Mouse (Mus musculus) erythroid progenitor cell, adult 5-6 weeks (primary cell): ENCODE measurements around the gene Hcar1. TPM values are rescaled to one million over a fixed set of nuclear protein-coding genes. Genes with fewer than 3 reads are reported as not detected.

Experiments used
- ATAC-seq: replicated peaks from 2 replicates; pipeline ENCODE4 v1.8.0; 2016; ENCODE audit warnings: moderate number of reproducible peaks, mild to moderate bottlenecking, moderate TSS enrichment, inconsistent platforms; ENCODE audit not compliant: poor library complexity, low FRiP score, severe bottlenecking
- total RNA-seq, 2 experiments: library from RNA; stranded (forward) in 1 of 2; stranded (reverse) in 1 of 2; fragments of 150-400 nt in 1 of 2; fragments of 186-747, 209-891 nt in 1 of 2; gene quantifications; 2 replicates each; pipeline versions ENCODE4 v1.2.3 to v1.2.4; 2015 to 2017; ENCODE audit warnings: low replicate concordance in 2 of 2

The Hcar1 gene
- total RNA-seq, 2 experiments from 2014 or later = not detected

- ATAC-seq = no peak
Measured at GRCm38 (mm10) chr5:123866457-123866856, 13.4 kb downstream of the Hcar1 start.

DNA sequence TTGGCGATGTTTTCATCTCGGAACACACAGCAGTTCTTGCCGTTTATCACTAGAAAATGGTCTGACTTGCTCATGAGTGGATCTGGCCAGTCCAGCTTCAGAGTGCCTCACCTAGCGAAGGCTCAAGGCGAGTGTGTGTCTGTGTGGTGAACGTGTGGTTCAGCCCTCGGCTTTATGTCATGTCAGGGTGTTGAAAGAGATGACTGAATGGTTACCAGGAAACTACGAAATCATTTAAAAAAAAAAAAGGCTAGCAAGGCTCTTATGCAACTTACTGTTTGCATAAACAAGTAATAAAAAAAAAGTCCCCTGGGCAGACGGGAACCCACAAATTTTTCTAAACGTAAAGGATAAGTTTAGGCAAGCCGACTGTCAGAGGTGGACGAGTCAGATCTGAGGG lies 14.5 kb downstream of the Hcar1 start, which contains the start of gene Hcar2:
TSS of gene Hcar2 (minus strand) at position 135 of the 400 bp plus-strand sequence.
- ATAC-seq = no peak

GRCm38 (mm10) chr5:123863934-123864333 lies 15.9 kb downstream of the Hcar1 start:
- no peak for ATAC-seq

DNA sequence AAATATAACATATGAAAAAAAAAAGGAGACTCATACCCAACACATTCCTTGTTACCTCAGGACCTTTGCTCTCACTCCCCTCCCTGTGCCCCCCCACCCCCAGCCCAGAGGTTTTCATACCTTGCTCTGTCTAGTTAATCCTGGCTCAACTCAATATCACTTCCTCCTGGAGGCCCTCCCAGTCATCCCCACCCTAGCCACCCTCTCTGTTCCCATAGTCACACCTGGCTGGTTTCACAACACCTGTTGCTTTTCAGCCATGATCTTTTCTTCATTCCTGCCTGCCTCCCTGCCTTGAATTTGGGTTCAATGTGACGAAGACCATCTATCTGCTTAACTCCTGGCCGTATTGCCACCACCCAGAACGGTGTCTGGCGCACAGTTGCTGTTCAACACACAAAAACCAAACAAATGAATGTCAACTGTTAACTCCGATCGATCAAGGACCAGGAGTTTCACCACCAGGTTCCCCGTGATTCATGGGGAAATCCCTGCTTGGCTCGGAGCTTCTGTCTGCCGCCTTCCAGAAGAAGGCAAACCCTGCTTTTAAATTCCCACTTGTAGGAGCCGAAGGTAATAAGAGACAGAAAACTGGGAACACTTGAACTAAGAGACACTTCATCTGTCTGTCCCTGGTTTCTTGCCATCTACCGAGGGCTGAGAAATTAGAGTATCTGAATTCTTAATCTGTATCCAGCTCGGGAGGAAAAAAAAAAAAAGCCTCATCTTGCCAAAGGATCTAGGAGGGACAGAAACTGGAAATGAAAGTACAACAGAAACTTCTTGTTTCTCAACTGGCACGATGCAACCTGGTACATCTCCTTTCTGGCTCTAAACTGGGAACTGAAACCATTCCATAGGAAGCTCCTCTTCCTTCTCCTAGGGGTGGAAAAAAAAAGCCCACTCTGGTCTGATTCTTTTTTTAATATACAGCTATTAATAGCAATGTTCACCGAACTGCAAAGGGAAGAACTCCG lies 17.2 kb downstream of the Hcar1 start:
- ATAC-seq = no peak

DNA sequence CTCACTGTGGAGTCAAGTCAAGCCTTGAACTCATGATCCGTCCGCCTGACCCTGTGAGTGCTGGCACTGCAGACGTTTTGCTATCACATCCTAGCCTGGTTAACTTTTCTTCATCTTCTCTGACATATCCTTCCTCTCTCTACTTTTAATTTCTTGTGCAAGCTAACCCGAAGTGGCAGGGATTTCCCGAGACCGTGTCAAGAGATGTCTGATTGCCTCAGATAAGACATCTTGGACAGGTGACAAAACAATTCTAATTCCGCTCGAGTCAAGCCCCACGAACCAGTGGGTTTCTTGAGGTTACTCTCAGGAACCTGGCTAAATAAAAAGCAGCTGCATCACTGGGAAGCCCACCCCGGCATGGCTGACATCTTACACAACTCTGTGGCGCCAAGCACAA lies 21.0 kb downstream of the Hcar1 start:
- ATAC-seq = no peak

GRCm38 (mm10) chr5:123854511-123854910 lies 25.3 kb downstream of the Hcar1 start:
- ATAC-seq = no peak

- no peak for ATAC-seq
Measured at GRCm38 (mm10) chr5:123853877-123854504, 25.8 kb downstream of the Hcar1 start.

DNA sequence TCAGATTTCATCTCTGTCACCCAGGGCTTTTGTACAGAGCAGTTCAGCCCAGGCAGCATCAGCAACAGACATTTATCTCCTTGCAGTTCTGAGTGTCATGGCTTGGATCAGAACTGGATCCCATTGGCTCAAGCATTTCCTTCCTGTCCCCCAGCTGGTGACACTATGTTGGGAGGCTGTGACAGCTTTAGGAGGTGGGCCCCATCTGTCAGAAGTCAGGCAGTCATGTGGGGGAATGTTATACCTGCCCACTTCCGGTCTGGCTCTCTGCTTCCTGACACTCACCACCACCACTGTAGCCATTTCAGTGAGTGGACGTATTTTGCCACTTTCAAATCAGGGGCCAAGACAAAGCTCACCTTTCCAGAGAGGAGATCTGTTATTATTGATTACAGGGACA lies 28.4 kb downstream of the Hcar1 start:
- no peak for ATAC-seq

DNA sequence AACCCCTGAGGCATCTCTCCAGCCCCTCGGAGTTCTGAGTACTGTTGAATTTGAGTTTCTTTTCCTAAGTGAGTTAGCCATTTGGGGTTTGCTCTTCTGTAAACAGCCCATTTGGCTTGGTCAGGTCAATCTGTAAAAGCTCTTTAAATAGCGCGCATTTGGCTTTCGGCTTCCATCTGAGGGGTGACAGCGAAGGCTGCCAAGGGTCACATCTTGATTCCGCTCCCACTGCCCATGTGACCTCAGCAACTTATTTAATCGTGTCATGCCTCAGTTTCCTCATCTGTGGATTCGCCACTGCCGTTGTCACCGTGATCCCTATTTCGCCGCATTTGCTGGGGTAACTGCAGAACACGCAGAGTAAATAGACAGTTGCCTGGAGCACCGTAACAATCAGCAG lies 35.5 kb downstream of the Hcar1 start:
- ATAC-seq = no peak

DNA sequence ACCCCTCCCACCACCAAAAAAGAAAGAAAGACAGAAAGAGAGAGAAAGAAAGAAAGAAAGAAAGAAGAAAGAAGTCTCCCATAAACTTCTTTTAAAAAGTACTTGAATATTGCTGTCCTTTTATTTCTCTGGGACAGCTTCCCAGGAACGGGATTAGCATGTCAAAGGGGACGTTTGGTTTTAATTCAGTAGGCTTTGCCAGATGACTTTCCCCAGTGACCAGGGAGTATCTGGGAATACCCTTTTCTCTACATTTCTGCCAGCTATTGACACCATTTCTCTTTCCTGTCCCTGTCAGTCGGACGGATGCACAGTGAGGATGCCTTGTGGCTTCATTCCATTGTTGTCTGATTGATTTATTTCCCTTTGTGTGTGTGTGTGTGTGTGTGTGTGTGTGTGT lies 36.0 kb downstream of the Hcar1 start:
- ATAC-seq = no peak

DNA sequence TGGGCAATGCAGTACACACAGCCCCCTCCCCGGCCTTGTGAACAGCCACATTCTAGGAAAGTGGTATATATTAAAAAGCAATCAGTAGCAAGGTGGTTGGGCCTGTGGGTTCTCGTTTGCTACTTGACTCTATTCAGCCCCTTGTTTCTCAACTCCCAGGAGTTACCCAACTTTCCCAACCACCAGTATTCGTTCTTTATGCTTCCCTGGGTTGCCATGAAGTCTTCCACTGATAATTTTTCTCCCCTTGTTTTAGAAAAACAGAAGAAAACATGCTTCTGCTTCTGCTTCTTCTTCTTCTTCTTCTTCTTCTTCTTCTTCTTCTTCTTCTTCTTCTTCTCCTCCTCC lies 36.9 kb downstream of the Hcar1 start:
- no peak for ATAC-seq

GRCm38 (mm10) chr5:123842221-123842934 lies 37.4 kb downstream of the Hcar1 start:
- ATAC-seq = no peak

GRCm38 (mm10) chr5:123837371-123837770 lies 42.4 kb downstream of the Hcar1 start:
- ATAC-seq = no peak

DNA sequence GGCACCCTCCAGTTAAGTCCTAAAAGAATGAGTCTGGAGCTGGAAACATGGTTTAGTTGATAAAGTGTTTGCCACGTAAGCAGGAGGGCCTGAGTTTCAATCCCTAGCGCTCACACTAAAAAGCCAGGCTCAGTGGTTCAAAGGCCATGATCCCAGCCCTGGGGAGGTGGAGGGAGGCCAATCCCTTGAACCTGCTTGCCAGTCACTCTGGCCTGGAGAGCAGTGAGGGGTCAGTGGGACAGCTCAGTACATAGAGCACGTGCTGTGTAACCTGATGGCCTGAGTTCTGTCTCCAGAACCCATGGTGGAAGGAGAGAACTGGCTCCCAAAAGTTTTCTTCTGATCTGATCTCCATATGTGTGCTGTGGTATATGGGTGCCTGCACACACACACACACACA lies 45.0 kb downstream of the Hcar1 start:
- ATAC-seq = no peak

GRCm38 (mm10) chr5:123832309-123832708 lies 47.5 kb downstream of the Hcar1 start:
- ATAC-seq = no peak

- no peak for ATAC-seq
Measured at GRCm38 (mm10) chr5:123827659-123828091, 52.1 kb downstream of the Hcar1 start.

Other genes with a start within 250 kb of the Hcar1 start
- gene Clip1, start 195.4 kb downstream of the Hcar1 start, total RNA-seq (2015; ENCODE audit: low replicate concordance) = 19.5 and 28.1 TPM in 2 replicates
- 15.1 and 21.3 TPM in 2 replicates for gene Clip1, start 195.4 kb downstream of the Hcar1 start, total RNA-seq (2017; ENCODE audit: low replicate concordance)
- 68.8 and 69.6 TPM in 2 replicates for gene Zcchc8, start 158.9 kb downstream of the Hcar1 start, total RNA-seq (2015; ENCODE audit: low replicate concordance)
- gene Zcchc8, start 158.9 kb downstream of the Hcar1 start, total RNA-seq (2017; ENCODE audit: low replicate concordance) = 120 and 155 TPM in 2 replicates
- 112 and 156 TPM in 2 replicates for gene Rsrc2, start 130.6 kb downstream of the Hcar1 start, total RNA-seq (2015; ENCODE audit: low replicate concordance)
- 185 and 272 TPM in 2 replicates for gene Rsrc2, start 130.6 kb downstream of the Hcar1 start, total RNA-seq (2017; ENCODE audit: low replicate concordance)
- gene Kntc1, start 130.3 kb downstream of the Hcar1 start, total RNA-seq (2015; ENCODE audit: low replicate concordance) = 152 and 208 TPM in 2 replicates
- 122 and 174 TPM in 2 replicates for gene Kntc1, start 130.3 kb downstream of the Hcar1 start, total RNA-seq (2017; ENCODE audit: low replicate concordance)
- 6.5 TPM in 1 of 2 replicates, not detected in the other for gene Hcar2, start 14.5 kb downstream of the Hcar1 start, total RNA-seq (2015; ENCODE audit: low replicate concordance)
- 1.3 and 5.7 TPM in 2 replicates for gene Hcar2, start 14.5 kb downstream of the Hcar1 start, total RNA-seq (2017; ENCODE audit: low replicate concordance)
- gene Denr, start 27.2 kb upstream of the Hcar1 start, total RNA-seq (2015; ENCODE audit: low replicate concordance) = 10.1 and 18.0 TPM in 2 replicates
- 6.7 and 15.7 TPM in 2 replicates for gene Denr, start 27.2 kb upstream of the Hcar1 start, total RNA-seq (2017; ENCODE audit: low replicate concordance)
- gene Gm43518, start 47.4 kb upstream of the Hcar1 start, total RNA-seq (2015; ENCODE audit: low replicate concordance) = not detected in 2 replicates
- gene Gm43518, start 47.4 kb upstream of the Hcar1 start, total RNA-seq (2017; ENCODE audit: low replicate concordance) = not detected in 2 replicates
- gene Ccdc62, start 50.7 kb upstream of the Hcar1 start, total RNA-seq (2015; ENCODE audit: low replicate concordance) = 2.2 and 15.9 TPM in 2 replicates
- gene Ccdc62, start 50.7 kb upstream of the Hcar1 start, total RNA-seq (2017; ENCODE audit: low replicate concordance) = 0.39 TPM in 1 of 2 replicates, not detected in the other
- gene Hip1r, start 93.6 kb upstream of the Hcar1 start, total RNA-seq (2015; ENCODE audit: low replicate concordance) = 0.84 and 2.2 TPM in 2 replicates
- gene Hip1r, start 93.6 kb upstream of the Hcar1 start, total RNA-seq (2017; ENCODE audit: low replicate concordance) = 8.2 and 18.2 TPM in 2 replicates
- gene Vps37b, start 152.2 kb upstream of the Hcar1 start, total RNA-seq (2015; ENCODE audit: low replicate concordance) = 15.5 TPM in 2 replicates
- 7.3 and 9.6 TPM in 2 replicates for gene Vps37b, start 152.2 kb upstream of the Hcar1 start, total RNA-seq (2017; ENCODE audit: low replicate concordance)
- gene Abcb9, start 215.8 kb upstream of the Hcar1 start, total RNA-seq (2015; ENCODE audit: low replicate concordance) = 22.3 and 24.7 TPM in 2 replicates
- 23.8 and 25.2 TPM in 2 replicates for gene Abcb9, start 215.8 kb upstream of the Hcar1 start, total RNA-seq (2017; ENCODE audit: low replicate concordance)
- 2.5 TPM in 1 of 2 replicates, not detected in the other for gene Ogfod2, start 232.3 kb upstream of the Hcar1 start, total RNA-seq (2015; ENCODE audit: low replicate concordance)
- gene Ogfod2, start 232.3 kb upstream of the Hcar1 start, total RNA-seq (2017; ENCODE audit: low replicate concordance) = 3.5 and 15.1 TPM in 2 replicates
- 22.6 and 57.3 TPM in 2 replicates for gene Arl6ip4, start 236.1 kb upstream of the Hcar1 start, total RNA-seq (2015; ENCODE audit: low replicate concordance)
- 21.8 and 56.7 TPM in 2 replicates for gene Arl6ip4, start 236.1 kb upstream of the Hcar1 start, total RNA-seq (2017; ENCODE audit: low replicate concordance)